Mouse (Mus musculus): ENCODE results near the gene Prrt1. TPM values are rescaled to one million over a fixed set of nuclear protein-coding genes. Genes with fewer than 3 reads are reported as not detected.

Prrt1 gene
- total RNA-seq, 2 experiments from 2014 or later = 0.52 to 0.91 TPM

DNA sequence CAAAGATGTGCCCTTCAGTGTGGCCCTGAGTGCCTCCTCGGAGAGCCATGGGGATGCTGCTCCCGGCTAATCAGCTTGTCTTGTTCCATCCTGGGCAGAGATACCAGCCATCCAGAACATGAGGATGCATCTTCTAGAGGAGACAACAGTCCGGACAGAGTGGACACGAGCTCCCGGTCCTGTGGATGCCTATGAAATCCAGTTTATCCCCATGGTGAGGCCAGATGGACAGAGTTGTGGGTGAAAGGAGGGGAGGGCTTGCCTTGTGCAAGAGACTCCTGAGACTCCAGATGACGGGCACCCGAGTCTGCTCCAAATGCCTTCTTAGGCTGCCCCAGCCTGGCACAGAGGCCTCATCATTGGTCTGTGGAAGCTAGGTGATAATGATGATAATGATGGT is 43.8 kb downstream of the Prrt1 start:
- DNase-seq = no peak

DNA sequence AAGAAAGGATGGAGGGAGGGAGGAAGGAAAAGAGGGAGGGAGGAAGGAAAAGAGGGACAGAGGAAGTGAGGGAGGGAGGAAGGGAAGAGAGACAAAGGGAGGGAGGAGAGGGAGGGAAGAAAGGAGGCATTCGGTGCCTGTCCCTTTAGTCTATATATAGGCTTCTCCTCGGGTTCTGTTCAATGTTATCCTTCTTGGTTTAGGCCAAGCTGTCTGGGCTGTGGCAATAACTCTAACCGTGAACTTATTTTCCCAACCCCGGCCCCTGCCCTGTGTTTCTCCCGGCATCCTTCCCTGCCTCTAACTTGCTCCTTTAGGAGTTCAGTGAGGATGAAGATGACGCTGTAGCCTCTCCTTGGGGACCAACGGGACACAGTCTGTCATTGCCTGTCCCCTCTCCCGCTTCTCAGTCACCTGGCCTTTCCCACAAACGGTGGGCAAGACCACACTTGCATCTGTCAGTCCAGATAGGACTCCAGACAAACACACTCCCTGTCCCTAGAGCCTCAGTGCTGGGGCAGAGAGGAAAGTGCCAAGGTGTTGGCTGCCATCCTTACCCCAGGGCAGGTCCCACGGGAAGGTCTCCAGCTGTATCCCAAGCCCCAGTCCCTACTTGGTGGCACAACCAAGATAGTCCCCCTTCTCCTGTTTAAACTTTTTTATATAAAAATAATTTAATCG is 45.3 kb downstream of the Prrt1 start:
- DNase-seq = no peak

- DNase-seq = no peak
Observed at GRCm38 (mm10) chr17:34675205-34676092, 46.1 kb downstream of the Prrt1 start.

DNA sequence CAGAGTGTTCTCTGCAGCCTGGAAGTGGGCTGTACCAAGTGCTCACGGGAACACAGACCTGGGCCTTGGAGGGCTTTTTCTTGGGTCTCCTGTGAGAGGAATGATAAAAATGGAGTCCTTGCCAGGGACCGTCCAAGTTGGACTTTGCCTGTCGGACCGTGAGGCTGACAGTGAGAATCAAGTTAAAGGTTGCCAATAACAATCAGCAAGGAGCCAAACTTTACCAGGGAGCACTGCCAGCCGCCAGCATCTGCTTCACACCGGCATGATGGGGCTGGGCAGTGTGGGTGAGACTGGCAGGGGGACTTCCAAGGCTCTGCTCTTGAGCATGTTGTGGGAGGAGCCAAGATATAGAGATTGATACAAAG is 46.7 kb downstream of the Prrt1 start:
- DNase-seq = no peak

GRCm38 (mm10) chr17:34676671-34677070 is 47.3 kb downstream of the Prrt1 start:
- no peak for DNase-seq

- no peak for DNase-seq
Observed at GRCm38 (mm10) chr17:34680191-34680590, 50.9 kb downstream of the Prrt1 start.

GRCm38 (mm10) chr17:34680621-34681020 is 51.3 kb downstream of the Prrt1 start:
- no peak for DNase-seq

GRCm38 (mm10) chr17:34681132-34681571 is 51.8 kb downstream of the Prrt1 start:
- peak; percentile 51 for DNase-seq

DNA sequence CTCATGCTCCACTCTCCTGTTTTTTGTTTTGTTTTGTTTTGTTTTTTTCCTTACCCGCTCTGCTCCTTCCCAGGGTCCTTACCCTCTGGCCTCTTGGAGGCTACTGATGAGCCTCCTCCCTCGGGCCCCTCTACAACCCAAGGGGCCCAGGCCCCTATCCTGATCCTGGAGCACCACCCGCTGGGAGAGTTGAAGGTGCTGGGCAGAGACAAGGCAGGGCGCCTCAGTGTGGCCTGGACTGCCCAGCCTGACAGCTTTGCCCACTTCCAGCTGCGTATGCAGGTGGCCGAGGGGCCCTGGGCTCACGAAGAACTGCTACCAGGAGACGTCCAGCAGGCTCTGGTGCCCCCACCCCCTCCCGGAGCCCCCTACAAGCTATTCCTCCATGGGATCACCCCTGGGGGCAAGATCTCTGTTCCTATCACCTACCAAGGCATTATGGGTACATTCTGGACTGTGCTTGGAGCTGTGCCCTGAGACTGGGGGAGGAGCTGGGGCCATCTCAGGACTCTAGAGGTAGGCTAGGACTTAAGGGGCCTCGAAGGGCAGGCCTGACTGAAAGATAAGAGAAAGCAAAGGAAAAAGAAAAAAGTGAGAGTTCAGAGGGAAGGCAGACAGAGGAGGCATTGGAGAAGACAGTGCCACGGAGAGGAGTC is 52.7 kb downstream of the Prrt1 start:
- DNase-seq = no peak

Other genes with a start within 250 kb of the Prrt1 start
- not detected for gene BC051142, start 230.7 kb upstream of the Prrt1 start, total RNA-seq (2021)
- gene Btnl4, start 152.2 kb upstream of the Prrt1 start, total RNA-seq (2021) = not detected
- not detected for gene Btnl6, start 112.2 kb upstream of the Prrt1 start, total RNA-seq (2021)
- gene Notch4, start 65.3 kb upstream of the Prrt1 start, total RNA-seq (2021) = 10 to 100 TPM; 29.2 to 39.3 TPM
- gene Gpsm3, start 39.7 kb upstream of the Prrt1 start, total RNA-seq (2021) = 1 to 10 TPM; 3.9 to 4.4 TPM
- 10 to 100 TPM; 34.6 to 39.5 TPM for gene Pbx2, start 38.3 kb upstream of the Prrt1 start, total RNA-seq (2021)
- 1 to 10 TPM; 1.6 TPM for gene Ager, start 31.7 kb upstream of the Prrt1 start, total RNA-seq (2021)
- gene Rnf5, start 25.8 kb upstream of the Prrt1 start, total RNA-seq (2021) = 10 to 100 TPM; 40.6 to 40.8 TPM
- gene Agpat1, start 25.3 kb upstream of the Prrt1 start, total RNA-seq (2021) = 10 to 100 TPM; 59.3 to 62.4 TPM
- 1 to 10 TPM; 2.5 to 3.4 TPM for gene Egfl8, start 13.6 kb upstream of the Prrt1 start, total RNA-seq (2021)
- 10 to 100 TPM; 37.8 to 41.8 TPM for gene Ppt2, start 1.0 kb upstream of the Prrt1 start, total RNA-seq (2021)
- 1 to 10 TPM; 6.1 to 9.5 TPM for gene Fkbpl, start 15.2 kb downstream of the Prrt1 start, total RNA-seq (2021)
- gene Atf6b, start 17.6 kb downstream of the Prrt1 start, total RNA-seq (2021) = 10 to 100 TPM; 22.3 to 24.4 TPM
- gene Tnxb, start 41.0 kb downstream of the Prrt1 start, total RNA-seq (2021) = 10 to 100 TPM; 47.1 to 54.2 TPM
- 1 to 10 TPM; 5.0 to 5.5 TPM for gene C4b, start 114.3 kb downstream of the Prrt1 start, total RNA-seq (2021)
- gene Cyp21a1, start 175.0 kb downstream of the Prrt1 start, total RNA-seq (2021) = not detected
- gene Stk19, start 207.4 kb downstream of the Prrt1 start, total RNA-seq (2021) = 10 to 100 TPM; 13.6 to 16.2 TPM
- gene Dxo, start 207.5 kb downstream of the Prrt1 start, total RNA-seq (2021) = 10 to 100 TPM; 21.4 to 23.0 TPM
- gene Skiv2l, start 220.7 kb downstream of the Prrt1 start, total RNA-seq (2021) = 10 to 100 TPM; 27.4 to 27.9 TPM
- 10 to 100 TPM; 30.4 to 34.2 TPM for gene Nelfe, start 220.9 kb downstream of the Prrt1 start, total RNA-seq (2021)
- 1 to 10 TPM in 1 of 2 experiments, under 1 TPM in 1; 0.88 to 2.6 TPM for gene Cfb, start 233.0 kb downstream of the Prrt1 start, total RNA-seq (2021)
- gene Zbtb12, start 249.9 kb downstream of the Prrt1 start, total RNA-seq (2021) = 1 to 10 TPM; 7.9 TPM